Mouse (Mus musculus) adrenal gland, postnatal 14 days (tissue): ENCODE data around the gene Peg10. TPM values are rescaled to one million over a fixed set of nuclear protein-coding genes. Genes with fewer than 3 reads are reported as not detected.
"Not testable (repeated sequence)": the region's sequence is repeated elsewhere in the genome, so short reads cannot be mapped to it uniquely, and the experiment has no call there.

Experiments
- DNase-seq: peaks from one replicate; pipeline ENCODE4 v3.0.0; 2021; ENCODE audit warnings: mixed read lengths
- total RNA-seq: library from RNA; stranded (reverse); gene quantifications from 2 replicates; pipeline ENCODE4 v1.2.3, GENCODE M21; 2021

Gene Peg10
- total RNA-seq, 1 experiment from 2014 or later = 472 TPM

DNA sequence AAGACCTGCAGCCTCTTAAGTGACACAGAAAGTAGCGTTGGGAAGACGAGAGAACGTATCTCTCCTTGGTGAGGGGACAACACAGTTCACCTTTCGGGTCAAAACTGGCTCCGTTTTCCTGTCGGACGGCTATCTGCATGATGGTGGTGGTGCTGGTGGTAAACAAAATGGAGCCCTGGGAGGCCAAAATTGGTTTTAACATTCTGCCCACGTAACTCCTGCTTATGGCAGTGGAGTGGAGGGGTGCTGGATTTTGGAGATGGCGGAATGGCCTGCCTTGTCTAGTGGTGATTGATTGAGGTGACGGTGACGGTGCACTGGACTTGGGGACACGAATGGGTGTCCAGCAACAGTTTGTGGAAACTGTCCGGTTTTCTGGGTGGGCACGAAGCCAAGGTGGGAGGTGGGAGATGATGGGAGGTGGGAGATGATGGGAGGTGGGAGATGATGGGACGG, 1.4 kb downstream of the Peg10 start:
- DNase-seq = no peak

DNA sequence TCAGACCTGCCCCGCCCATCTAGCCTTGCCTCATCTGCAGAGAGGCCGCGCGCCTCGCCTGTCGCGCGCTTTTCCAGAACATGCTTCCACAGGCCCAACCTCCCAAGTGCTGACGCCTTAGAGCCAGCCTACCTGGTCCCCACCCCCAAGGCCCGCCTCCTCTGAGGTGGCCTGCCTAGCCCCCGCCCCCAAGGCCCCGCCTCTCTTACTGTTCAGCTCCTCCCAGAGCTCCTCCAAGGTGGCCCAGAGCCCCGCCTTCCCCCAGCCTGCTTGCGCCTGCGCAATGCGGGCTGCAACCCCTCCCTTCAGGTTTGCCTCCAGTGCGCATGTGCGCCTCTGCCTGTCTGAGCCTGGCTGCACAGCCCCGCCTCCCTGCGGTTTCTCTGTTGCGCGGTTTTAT, 2.0 kb downstream of the Peg10 start:
- peak; percentile 98 for DNase-seq

DNA sequence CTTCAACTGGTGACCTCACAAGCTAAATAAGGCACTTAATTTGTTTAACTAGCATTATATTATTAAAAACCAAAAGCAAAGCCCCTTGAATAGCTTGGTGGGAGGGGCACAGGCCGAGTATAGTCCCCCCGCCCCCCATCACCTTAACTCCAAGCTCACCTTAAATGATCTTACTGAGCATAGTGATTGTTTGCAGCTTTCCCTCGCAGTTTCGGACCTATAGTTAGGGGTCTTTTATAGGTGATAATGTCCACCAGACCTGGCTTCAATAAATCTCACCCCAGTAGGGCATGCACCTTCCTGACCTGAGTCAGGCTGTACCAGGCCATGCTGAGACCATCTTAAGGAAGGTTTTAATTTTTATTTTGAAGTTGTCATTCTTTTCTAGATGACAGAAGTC, 4.2 kb downstream of the Peg10 start:
- no peak for DNase-seq

DNA sequence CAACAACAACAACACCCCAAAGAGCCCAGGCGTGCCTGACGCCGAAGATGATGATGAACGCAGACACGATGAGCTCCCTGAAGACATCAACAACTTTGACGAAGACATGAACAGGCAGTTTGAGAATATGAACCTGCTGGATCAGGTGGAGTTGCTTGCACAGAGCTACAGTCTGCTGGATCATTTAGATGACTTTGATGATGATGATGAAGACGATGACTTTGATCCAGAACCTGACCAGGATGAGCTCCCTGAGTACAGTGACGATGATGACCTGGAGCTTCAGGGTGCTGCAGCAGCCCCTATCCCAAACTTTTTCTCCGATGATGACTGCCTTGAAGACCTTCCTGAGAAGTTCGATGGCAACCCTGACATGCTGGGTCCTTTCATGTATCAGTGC, 7.2 kb downstream of the Peg10 start:
- DNase-seq = no peak

DNA sequence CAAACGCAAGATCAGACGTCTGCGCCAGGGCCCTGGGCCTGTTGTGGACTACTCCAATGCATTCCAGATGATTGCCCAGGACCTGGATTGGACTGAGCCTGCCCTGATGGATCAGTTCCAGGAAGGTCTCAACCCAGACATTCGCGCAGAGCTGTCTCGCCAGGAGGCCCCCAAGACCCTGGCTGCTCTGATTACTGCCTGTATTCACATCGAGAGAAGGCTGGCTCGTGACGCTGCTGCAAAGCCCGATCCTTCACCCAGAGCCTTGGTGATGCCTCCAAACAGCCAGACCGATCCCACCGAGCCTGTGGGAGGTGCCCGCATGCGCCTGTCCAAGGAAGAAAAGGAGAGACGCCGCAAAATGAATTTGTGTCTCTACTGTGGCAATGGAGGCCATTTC, 7.8 kb downstream of the Peg10 start:
- no peak for DNase-seq

DNA sequence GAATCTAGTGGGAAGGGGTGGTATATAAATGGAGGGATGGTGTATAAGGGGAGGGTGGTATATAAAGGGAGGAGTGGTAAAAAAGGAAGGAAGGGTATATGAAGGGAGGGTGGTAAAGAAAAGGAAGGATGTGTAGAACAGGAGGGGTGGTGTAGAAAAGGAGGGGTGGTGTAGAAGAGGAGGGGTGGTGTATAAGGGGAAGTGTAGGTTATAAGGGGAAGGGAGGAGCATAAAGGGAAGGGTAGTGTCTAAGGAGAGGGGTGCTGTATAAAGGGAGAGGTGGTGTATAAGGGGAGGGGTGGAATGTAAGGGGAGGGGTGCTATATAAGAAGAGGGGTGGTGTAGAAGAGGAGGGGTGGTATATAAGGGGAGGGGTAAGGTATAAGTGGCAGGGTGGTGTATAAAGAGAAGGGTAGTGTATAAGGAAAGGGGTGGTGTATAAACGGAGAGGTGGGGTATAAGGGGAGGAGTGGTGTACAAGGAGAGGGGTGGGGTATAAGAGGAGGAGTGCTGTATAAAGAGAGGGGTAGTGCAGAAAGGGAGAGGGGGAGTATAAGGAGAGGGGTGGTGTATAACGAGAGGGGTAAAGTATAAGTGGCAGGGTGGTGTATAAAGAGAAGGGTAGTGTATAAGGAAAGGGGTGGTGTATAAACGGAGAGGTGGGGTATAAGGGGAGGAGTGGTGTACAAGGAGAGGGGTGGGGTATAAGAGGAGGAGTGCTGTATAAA, 14.5 kb downstream of the Peg10 start:
- not testable (repeated sequence) for DNase-seq

DNA sequence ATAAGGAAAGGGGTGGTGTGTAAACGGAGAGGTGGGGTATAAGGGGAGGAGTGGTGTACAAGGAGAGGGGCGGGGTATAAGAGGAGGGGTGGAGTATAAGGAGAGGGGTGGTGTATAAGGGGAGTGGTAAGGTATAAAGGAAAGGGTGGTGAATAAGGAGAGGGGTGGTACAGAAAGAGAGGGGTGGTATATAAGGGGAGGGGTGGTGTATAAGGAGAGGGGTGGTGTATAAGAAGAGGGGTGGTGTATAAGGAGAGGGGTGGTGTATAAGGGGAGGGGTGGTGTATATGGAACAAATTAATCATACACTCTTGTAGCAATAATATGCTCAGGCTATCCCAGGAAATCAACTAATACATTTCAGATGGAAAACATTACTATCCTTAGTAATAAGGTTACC, 15.1 kb downstream of the Peg10 start:
- no peak for DNase-seq

DNA sequence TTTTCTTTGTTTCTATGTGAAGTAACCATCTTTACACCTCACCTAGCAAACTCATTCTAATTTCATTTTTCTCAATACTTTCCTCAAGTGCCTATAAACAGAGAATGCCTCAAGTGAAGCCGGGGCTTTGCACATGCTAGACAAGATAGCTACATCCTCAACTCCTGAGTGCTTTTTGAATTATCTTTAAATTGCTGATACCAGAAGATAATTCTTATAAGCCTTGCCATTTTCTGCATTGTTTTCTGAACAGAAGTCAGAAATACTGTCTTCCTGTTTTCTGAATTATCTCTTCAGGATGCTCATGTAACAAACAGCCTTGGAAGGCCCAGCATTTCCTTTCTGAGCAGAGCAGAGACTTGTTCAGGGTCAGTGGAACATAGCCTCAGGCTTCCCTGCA, 49.2 kb downstream of the Peg10 start:
- DNase-seq = peak; percentile 7

DNA sequence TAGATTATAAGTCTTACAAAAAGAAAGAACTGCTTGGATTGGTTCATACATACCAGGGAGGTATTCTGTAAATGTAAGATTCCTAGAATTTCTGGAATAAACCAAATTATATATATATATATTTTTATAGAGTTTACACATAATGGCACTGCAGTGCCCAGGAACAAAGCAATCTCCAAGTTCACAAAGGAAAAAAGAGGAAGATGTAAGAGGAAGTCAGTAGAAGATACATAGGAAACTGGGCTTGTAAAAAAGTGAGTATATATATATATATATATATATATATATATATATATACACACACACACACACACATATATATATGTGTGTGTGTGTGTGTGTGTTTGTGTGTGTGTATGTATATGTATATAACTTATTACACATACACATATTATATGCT, 50.2 kb downstream of the Peg10 start:
- not testable (repeated sequence) for DNase-seq

DNA sequence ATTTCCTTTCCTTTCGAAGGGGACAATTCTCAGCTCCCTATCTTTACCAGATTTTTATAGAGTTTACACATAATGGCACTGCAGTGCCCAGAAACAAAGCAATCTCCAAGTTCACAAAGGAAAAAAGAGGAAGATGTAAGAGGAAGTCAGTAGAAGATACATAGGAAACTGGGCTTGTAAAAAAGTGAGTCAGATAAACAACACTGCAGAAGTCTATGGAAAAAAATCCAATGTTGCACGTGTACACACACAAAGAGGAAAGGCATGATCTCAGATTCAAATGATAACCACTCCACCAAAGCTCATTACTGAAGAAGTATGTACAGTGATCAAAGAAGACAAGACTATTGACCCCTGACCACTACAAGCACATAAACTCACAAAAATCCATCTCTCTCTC, 51.3 kb downstream of the Peg10 start:
- no peak for DNase-seq

DNA sequence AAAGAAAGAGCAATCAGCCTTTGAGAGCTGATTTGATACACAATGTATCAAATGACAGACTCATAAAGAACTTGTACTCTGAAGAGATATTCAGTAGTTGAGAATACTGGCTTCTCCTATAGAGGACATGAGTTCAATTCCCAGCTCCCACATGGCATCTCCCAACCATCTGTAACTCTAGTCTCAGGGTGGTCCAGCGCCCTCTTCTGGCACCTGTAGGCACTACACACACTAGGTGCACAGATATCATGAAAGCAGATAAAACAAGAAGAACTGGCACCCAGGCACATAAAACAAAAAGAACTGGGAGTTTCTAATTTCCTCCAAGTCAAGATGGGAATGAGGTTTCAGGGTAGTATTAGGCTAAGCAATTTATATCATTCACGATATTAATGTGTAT, 52.3 kb downstream of the Peg10 start:
- no peak for DNase-seq

DNA sequence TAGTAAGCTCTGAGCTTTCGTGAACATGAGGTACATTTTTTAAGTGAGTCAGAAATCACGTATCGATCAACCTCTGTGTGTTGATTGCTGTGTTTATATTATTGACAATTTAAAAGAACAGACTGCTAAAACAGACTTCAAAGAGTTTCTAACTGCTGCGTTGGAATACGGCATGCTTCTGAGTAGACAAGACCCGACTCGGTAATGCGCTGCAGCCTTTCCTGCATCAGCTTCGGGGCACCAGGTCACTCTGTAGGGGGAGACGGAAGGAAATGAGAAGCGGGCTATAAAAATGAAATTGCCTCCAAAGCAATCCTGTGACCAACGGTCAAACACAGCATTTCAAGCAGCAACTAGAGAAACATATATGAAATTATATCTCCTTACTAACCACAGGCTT, 59.9 kb downstream of the Peg10 start:
- no peak for DNase-seq

Other genes starting within 250 kb of the Peg10 start
- gene Col1a2, start 242.5 kb upstream of the Peg10 start, total RNA-seq = 287 and 366 TPM in 2 replicates
- 32.3 and 35.3 TPM in 2 replicates for gene Casd1, start 146.5 kb upstream of the Peg10 start, total RNA-seq
- gene Sgce, start 99 bp upstream of the Peg10 start, total RNA-seq = 49.6 and 60.8 TPM in 2 replicates
- 36.3 and 39.6 TPM in 2 replicates for gene Ppp1r9a, start 155.6 kb downstream of the Peg10 start, total RNA-seq